3 mouse cellular contexts compared by ENCODE assay signal in genomic region chr13:23539821-23540220, GRCm38 (mm10). TPM values are rescaled to one million over a fixed set of nuclear protein-coding genes. Genes with fewer than 3 reads are reported as not detected.
"Had no signal": no experiment of that assay in that cellular context is flagged by ENCODE, and none has a peak within 500 bp of the region (broad histone marks: within the 10 kb centered on the region; RNA-seq: fewer than 3 reads in every experiment).

No protein-coding gene starts in this region.

RNA-seq across cellular contexts. Expression of gene Hist1h2bh, which starts 3.4 kb away (rescaled TPM):
- polyA plus RNA-seq: neural tube, embryonic 14.5 days had no signal

RNA-seq across cellular contexts. Expression of gene Hist1h3f, which starts 4.0 kb away (rescaled TPM):
- polyA plus RNA-seq: neural tube, embryonic 14.5 days; neural tube, embryonic 15.5 days had no signal

RNA-seq across cellular contexts. Expression of gene Hist1h3g, which starts 4.6 kb away (rescaled TPM):
- total RNA-seq: neutrophil, adult 5-6 weeks had no signal

RNA-seq across cellular contexts. Expression of gene Hist1h2af, which starts 6.1 kb away (rescaled TPM):
- polyA plus RNA-seq: neural tube, embryonic 14.5 days had no signal
